Mouse (Mus musculus): ENCODE results near the gene Smc6. TPM values are rescaled to one million over a fixed set of nuclear protein-coding genes. Genes with fewer than 3 reads are reported as not detected.

Gene Smc6
- polyA plus RNA-seq, 1 experiment: 74.0 TPM

GRCm38 (mm10) chr12:11226529-11227268 lies 39.0 kb upstream of the Smc6 start:
- no peak overlapping the region for H3K27ac ChIP-seq (ENCODE audit: control insufficient read depth, insufficient read depth, low read depth, low read length, poor library complexity)
- H3K4me1 ChIP-seq (ENCODE audit: control insufficient read depth, insufficient read depth, low read length): no peaks in the 10 kb centered on the region; the same call in 1 of the 2 replicates
- TF ChIP-seq CTCF (IDR thresholded peaks at IDR 0.05; ENCODE audit: control insufficient read depth, insufficient read depth, low read length) (no peak), POLR2A (IDR thresholded peaks at IDR 0.05; ENCODE audit: borderline replicate concordance, control insufficient read depth, low read depth, low read length) (no peak)
- no peak overlapping the region for H3K4me3 ChIP-seq (replicated peaks; ENCODE audit: control insufficient read depth, low read depth, low read length)
- 79% methylated on average over 5 of the region's 5 CpGs for WGBS

DNA sequence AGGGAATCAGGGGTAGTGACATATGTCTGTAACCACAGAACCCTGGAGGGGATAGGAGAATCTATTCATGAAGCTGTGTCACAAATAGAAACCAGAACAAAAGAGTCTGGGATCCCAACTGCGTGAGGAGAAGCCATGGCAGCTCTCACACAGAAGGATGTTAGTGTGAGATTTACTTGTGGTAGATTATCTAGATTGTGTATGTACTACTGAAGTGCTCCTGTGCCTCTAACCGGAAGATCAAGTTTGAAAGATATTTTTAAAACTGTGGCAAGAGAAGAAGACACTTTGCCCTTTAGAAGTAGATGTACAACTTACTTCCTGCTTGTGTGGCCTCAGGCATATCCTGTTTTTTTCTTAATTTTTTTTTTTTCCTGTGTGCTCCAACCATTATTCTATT lies 35.4 kb upstream of the Smc6 start:
- Histone ChIP-seq H3K4me3 (replicated peaks; ENCODE audit: control insufficient read depth, low read depth, low read length) (no peak overlapping the region), H3K27ac (ENCODE audit: control insufficient read depth, insufficient read depth, low read depth, low read length, poor library complexity) (no peak overlapping the region), H3K4me1 (ENCODE audit: control insufficient read depth, insufficient read depth, low read length) (no peaks in the 10 kb centered on the region; the same call in 1 of the 2 replicates)
- TF ChIP-seq CTCF (IDR thresholded peaks at IDR 0.05; ENCODE audit: control insufficient read depth, insufficient read depth, low read length) (no peak), POLR2A (IDR thresholded peaks at IDR 0.05; ENCODE audit: borderline replicate concordance, control insufficient read depth, low read depth, low read length) (no peak)
- 30% methylated on average over 2 of the region's 2 CpGs for WGBS

DNA sequence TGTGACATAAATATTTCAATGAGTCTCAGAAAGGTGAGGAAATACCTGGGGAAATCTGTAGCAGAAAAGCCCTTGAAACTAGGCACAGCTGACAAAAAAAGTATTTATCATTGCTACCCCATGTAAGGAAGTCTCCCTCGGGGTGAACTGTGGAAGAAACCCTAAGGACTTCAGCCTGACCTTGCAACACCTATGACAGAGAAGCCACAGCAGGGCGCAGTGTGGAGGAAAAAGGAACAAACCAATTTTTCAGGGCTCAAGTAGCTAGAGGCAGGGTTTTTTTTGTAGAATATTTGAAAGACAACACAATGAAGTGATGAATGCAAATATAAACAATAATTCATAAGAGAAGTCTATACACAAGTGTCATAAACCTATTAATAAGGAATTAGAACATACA lies 29.7 kb upstream of the Smc6 start:
- Histone ChIP-seq H3K4me3 (replicated peaks; ENCODE audit: control insufficient read depth, low read depth, low read length) (no peak overlapping the region), H3K27ac (ENCODE audit: control insufficient read depth, insufficient read depth, low read depth, low read length, poor library complexity) (no peak overlapping the region), H3K4me1 (ENCODE audit: control insufficient read depth, insufficient read depth, low read length) (no peaks in the 10 kb centered on the region)
- no peak for TF ChIP-seq POLR2A (IDR thresholded peaks at IDR 0.05; ENCODE audit: borderline replicate concordance, control insufficient read depth, low read depth, low read length)
- no peak for TF ChIP-seq CTCF (IDR thresholded peaks at IDR 0.05; ENCODE audit: control insufficient read depth, insufficient read depth, low read length)
- WGBS: 31% methylated on average over 2 of the region's 2 CpGs

DNA sequence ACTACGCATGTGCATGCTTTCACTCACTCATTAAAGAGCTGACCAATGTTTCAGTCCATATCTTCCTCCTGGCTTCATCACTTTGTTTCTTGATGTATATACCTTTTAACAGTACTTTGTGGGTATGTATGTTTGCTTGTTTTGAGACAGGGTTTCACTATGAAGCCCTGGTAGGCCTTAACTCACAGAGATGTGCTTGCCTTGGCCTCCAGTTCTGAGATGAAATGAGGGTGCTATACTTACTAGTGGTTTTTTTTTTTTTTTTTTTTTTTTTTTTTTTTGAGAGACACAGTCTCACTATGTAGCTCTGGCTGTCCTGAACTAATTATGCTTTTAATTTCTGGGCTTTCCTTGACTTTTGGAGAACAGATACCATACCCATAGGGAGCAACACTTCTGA lies 18.2 kb upstream of the Smc6 start:
- no peaks in the 10 kb centered on the region for H3K4me1 ChIP-seq (ENCODE audit: control insufficient read depth, insufficient read depth, low read length)
- TF ChIP-seq POLR2A (IDR thresholded peaks at IDR 0.05; ENCODE audit: borderline replicate concordance, control insufficient read depth, low read depth, low read length): no peak
- no peak for TF ChIP-seq CTCF (IDR thresholded peaks at IDR 0.05; ENCODE audit: control insufficient read depth, insufficient read depth, low read length)
- H3K27ac ChIP-seq (ENCODE audit: control insufficient read depth, insufficient read depth, low read depth, low read length, poor library complexity): no peak overlapping the region
- H3K4me3 ChIP-seq (replicated peaks; ENCODE audit: control insufficient read depth, low read depth, low read length): no peak overlapping the region
- 94% methylated on average over 1 of the region's 1 CpGs for WGBS

GRCm38 (mm10) chr12:11250322-11250721 lies 15.4 kb upstream of the Smc6 start:
- no peak for TF ChIP-seq POLR2A (IDR thresholded peaks at IDR 0.05; ENCODE audit: borderline replicate concordance, control insufficient read depth, low read depth, low read length)
- no peak for TF ChIP-seq CTCF (IDR thresholded peaks at IDR 0.05; ENCODE audit: control insufficient read depth, insufficient read depth, low read length)
- no peak overlapping the region for H3K4me3 ChIP-seq (replicated peaks; ENCODE audit: control insufficient read depth, low read depth, low read length)
- no peak overlapping the region for H3K27ac ChIP-seq (ENCODE audit: control insufficient read depth, insufficient read depth, low read depth, low read length, poor library complexity)
- WGBS: 82% methylated on average over 3 of the region's 3 CpGs
- H3K4me1 ChIP-seq (ENCODE audit: control insufficient read depth, insufficient read depth, low read length): no peaks in the 10 kb centered on the region

- Histone ChIP-seq H3K4me1 (ENCODE audit: control insufficient read depth, insufficient read depth, low read length) (no peaks in the 10 kb centered on the region; the same call in 1 of the 2 replicates), H3K27ac (ENCODE audit: control insufficient read depth, insufficient read depth, low read depth, low read length, poor library complexity) (no peak overlapping the region), H3K4me3 (replicated peaks; ENCODE audit: control insufficient read depth, low read depth, low read length) (peak overlapping the region; percentile 72)
- WGBS: 2% methylated on average over 13 of the region's 13 CpGs
- TF ChIP-seq CTCF (IDR thresholded peaks at IDR 0.05; ENCODE audit: control insufficient read depth, insufficient read depth, low read length): no peak
- no peak for TF ChIP-seq POLR2A (IDR thresholded peaks at IDR 0.05; ENCODE audit: borderline replicate concordance, control insufficient read depth, low read depth, low read length)
Measured at GRCm38 (mm10) chr12:11264895-11265294, 791 bp upstream of the Smc6 start.

DNA sequence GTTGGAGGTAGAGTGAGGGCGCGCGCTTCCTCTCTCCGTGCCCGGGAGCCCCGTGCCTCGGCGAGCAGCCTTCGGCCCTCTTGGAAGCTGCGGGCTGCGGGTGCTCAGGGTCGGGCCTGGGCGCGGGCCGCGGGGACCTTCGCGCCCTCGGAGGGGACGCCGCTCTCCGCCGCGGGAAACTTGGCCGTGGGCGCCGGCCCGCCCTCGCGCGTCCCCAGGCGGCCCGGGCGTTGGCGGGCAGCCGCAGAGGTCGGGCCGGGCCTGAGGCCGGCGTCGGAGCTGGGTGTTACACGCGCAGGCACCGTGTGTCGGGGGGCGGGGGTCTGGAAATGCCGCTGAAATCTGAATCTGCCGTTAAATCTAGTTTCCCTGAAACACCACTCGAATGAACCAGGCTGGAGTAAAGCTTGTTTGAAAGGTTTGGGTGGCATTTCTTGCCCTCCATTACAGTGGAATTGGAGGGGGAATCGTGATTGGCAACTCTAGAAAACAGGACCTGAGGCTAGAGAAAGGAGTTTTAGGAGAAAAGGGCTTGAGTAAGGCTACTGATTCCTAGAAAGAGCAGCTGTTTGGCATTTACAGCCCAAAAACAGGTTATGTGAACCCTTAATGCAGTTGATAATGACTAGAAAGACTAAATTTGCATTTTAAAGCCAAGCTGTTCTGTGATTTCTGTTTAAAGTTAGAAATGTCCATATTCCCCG lies 748 bp downstream of the Smc6 start:
- TF ChIP-seq CTCF (IDR thresholded peaks at IDR 0.05; ENCODE audit: control insufficient read depth, insufficient read depth, low read length): no peak
- no peak for TF ChIP-seq POLR2A (IDR thresholded peaks at IDR 0.05; ENCODE audit: borderline replicate concordance, control insufficient read depth, low read depth, low read length)
- peak overlapping the region; percentile 93 for H3K27ac ChIP-seq (ENCODE audit: control insufficient read depth, insufficient read depth, low read depth, low read length, poor library complexity)
- H3K4me3 ChIP-seq (replicated peaks; ENCODE audit: control insufficient read depth, low read depth, low read length): peak overlapping the region; percentile 93
- under 1% methylated on average over 51 of the region's 51 CpGs for WGBS
- no peaks in the 10 kb centered on the region; the same call in 1 of the 2 replicates for H3K4me1 ChIP-seq (ENCODE audit: control insufficient read depth, insufficient read depth, low read length)

DNA sequence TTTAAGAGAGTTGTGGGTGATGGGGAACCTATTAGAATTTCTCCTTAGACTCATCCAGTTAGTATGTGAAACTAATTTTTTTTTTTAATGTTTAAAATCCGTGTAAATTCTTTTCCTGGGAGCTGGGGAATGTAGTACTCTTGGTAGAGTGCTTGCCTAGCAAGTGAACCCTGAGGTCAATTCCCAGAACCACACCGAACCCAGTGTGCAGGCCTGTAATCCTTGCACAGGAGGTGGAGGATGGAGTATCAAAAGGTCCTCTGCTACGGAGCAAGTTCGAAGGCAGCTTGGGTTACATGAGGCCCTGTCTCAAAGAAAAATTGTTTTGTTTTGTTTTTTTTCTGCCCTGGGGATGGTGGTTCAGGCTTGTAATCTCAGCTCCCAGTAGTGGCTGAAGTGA lies 1.3 kb downstream of the Smc6 start:
- H3K27ac ChIP-seq (ENCODE audit: control insufficient read depth, insufficient read depth, low read depth, low read length, poor library complexity): no peak overlapping the region

More for the DNA sequence above, 1.3 kb downstream of the Smc6 start:
- TF ChIP-seq POLR2A (IDR thresholded peaks at IDR 0.05; ENCODE audit: borderline replicate concordance, control insufficient read depth, low read depth, low read length) (no peak), CTCF (IDR thresholded peaks at IDR 0.05; ENCODE audit: control insufficient read depth, insufficient read depth, low read length) (no peak)
- WGBS: 14% methylated on average over 4 of the region's 4 CpGs
- Histone ChIP-seq H3K4me1 (ENCODE audit: control insufficient read depth, insufficient read depth, low read length) (no peaks in the 10 kb centered on the region; the same call in 1 of the 2 replicates), H3K4me3 (replicated peaks; ENCODE audit: control insufficient read depth, low read depth, low read length) (peak overlapping the region; percentile 93)

All from bone marrow, adult 2 months (tissue).